Mouse (Mus musculus) brain, embryonic 18.5 days (tissue): ENCODE measurements at regions not wholly inside any gene's neighbourhood (a gene's known extent, or its start where the extent isn't known, plus 50 kb on each side); places are given as distances from the start of the nearest gene placed in this dataset.
"Not testable (repeated sequence)": the region's sequence is repeated elsewhere in the genome, so short reads cannot be mapped to it uniquely, and the experiment has no call there.

ENCODE experiments used
- DNase-seq: peaks from one replicate; pipeline ENCODE4 v3.0.0-alpha.2; 2012; ENCODE audit warnings: low read depth, low spot score

- DNase-seq, result no peak
These were observed 207.5 kb upstream of the 4931417E11Rik start for GRCm38 (mm10) chr6:73676979-73677378.

GRCm38 (mm10) chr6:73669401-73669800, 199.9 kb upstream of the 4931417E11Rik start:
- no peak for DNase-seq

- no peak for DNase-seq
These were observed 189.5 kb upstream of the 4931417E11Rik start for GRCm38 (mm10) chr6:73658988-73659387.

DNA sequence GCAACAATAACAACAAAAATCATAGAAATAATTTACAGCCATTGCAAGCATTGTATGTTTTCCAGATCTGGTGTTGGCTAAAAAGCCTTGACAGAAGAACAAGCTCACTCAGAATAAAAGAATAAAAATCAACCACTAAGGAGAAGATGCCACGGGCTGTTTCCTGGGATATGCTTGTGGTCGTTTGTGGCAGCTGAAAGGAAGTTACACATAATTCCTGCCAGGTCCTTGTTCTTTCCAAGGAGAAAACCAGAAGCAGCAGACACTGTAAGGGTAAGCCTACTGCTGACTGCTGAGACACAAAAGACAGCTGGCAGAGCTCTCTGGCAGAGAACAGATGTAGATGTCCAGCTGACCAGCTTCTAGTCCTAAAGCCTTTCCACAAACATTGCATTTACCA, 175.9 kb upstream of the 4931417E11Rik start:
- DNase-seq, result no peak

- DNase-seq, result peak; percentile 70
These were observed 175.4 kb upstream of the 4931417E11Rik start for GRCm38 (mm10) chr6:73644778-73645267.

GRCm38 (mm10) chr6:73628600-73628999, 159.1 kb upstream of the 4931417E11Rik start:
- DNase-seq, result no peak

DNA sequence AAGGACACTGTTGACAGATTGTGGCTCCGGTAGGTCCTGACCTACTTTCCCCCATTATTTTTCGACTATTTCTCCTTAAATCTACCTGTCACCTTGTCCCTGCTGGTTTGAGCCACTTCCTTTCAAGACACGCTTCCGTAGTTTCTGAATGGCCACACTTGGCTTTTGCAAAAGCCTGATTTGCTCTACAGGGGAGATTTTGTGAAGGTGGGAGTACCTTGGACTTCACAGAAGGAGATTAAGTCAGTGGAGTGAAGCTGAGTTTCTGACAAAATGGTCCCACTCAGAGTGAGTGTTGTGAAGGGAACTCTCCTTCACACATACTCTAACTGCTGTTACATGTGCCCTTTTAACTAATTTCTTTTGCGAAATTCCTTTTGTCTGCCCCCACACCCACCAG, 157.0 kb upstream of the 4931417E11Rik start:
- DNase-seq, result no peak

DNA sequence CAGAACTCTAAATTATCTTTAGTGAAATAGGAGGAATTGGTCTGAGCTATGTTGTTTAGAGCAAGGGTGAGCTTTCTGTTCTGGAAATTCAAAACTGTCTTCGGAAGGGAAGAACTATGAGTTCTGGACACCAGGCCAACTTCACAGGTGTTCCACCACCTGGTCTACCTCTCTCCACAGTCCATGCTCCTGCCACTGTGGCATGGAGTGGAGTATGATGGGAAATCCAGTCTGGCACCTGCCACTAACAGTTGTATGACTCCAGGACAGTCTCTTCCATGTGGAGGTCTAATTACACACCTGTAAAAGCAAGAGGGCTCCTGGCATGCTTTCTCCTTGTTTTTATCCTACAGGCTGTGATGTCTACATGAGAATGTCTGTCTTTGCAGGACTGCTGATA, 154.7 kb upstream of the 4931417E11Rik start:
- DNase-seq, result no peak

- DNase-seq, result no peak
These were observed 152.5 kb upstream of the 4931417E11Rik start for GRCm38 (mm10) chr6:73621839-73622426.

DNA sequence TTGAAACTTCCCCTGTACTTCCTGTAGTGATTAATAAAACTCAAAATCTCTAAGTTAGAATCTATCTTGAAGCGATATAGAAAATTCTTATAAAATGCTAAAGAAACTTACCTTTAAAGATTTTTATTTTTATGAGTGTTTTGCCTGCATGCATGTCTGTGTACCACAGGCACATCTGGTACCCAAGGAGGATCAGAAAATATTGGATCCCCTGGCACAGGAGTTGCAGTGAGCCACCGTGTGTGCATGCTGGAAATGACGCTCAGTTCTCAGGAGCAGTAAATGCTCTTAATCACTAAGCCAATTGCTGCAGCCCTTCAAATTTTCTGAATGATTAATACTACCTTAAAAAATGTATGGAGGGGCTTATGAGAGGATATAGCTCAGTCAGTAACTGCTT, 142.8 kb upstream of the 4931417E11Rik start:
- DNase-seq, result no peak

DNA sequence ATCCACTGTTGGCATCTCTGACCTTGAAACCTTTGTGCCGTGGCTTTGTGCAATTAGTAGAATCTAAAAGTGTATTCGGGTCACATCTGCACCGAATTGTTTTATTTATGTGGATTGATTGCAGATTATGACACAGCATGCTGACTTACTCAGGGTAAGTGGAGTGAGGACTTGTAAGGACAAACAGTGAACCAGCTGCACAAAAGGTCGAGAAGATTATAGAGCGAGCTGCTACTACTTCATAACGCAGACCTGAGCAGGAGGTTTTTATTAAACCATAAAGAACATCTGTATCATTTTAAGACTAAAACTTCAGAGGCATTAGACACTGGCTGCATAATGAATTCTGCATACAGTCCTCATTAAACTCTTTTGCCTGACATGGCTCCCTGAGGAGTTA, 142.4 kb upstream of the 4931417E11Rik start:
- DNase-seq, result no peak

- DNase-seq, result no peak
These were observed 140.7 kb upstream of the 4931417E11Rik start for GRCm38 (mm10) chr6:73610048-73610624.

DNA sequence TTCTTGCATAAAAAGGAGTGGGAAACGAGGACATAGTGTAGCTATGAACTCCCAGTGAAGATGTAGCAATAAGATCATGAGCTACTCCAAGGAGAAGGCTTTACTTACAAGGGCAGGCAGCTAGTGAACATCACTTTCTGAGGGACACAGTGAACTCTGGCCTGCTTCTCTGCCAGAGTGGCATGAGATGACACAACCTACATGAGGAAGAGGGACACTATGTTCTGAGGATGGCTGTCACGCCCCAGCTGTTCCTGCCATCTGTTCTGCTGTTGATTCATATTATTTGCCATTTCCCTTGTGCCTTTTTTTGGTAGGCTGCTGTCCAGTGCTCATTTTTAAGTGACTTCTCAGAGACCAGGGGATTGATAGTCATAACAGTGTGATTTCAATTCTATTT, 118.2 kb upstream of the 4931417E11Rik start:
- DNase-seq, result no peak

DNA sequence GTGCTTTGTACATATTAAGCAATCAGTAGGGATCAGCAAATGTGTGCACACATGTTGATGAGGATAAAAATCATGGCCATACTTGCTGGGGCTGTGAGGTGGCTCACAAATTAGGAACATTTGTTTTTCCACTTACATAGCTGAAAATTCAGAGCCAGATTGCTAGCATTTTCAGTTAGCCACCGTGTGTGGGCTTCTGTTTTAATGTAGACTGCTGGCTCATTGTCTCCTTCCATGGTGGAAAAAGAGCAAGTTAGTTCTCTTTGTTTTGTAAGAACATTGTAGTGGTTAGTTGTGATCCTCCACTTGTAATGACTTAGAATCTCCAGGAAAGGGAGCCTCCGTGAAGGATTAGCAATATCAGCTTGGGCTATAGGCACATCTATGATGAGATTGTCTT, 107.2 kb upstream of the 4931417E11Rik start:
- no peak for DNase-seq

GRCm38 (mm10) chr6:73560000-73560399, 90.5 kb upstream of the 4931417E11Rik start:
- DNase-seq, result no peak

GRCm38 (mm10) chr6:73530559-73530958, 61.1 kb upstream of the 4931417E11Rik start:
- no peak for DNase-seq

DNA sequence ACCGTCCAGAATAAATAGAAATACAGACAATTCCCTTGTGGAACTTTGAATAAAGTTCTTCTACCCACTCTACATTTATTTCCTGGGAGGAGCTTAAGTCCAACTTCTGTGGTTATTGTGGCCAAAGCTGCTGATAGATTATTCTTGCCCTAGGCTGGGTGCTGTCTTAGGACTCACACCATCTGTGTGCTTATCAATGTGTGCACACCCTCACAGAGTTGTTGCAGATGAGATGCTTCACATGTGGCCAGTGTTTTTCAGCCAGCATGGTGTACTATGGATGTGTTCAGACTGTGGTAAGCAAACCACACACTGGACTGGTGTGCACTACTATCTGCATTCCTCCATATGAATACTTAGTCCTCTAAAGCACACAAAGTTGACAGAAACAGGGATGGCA, 60.6 kb upstream of the 4931417E11Rik start:
- DNase-seq, result no peak

DNA sequence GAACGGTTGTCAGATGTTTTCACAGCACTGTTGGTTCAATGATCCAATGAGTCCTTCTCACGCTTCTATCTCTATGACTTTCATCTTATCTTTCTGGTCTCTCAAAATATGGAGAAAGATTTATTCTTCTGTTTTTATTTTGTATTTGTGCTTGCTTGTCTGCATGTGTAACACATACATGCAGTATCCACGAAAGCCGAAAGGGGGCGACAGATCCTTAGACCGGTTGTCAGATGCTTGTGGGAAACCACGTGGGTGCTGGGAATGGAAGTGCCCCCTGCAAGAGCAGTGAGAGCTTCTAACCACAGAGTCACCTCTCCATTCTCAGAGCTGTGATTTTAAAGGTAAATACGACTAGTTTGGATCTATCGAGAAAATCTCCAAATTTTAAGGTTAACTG, 54.2 kb upstream of the 4931417E11Rik start:
- DNase-seq, result no peak

GRCm38 (mm10) chr6:73519894-73520293, 50.4 kb upstream of the 4931417E11Rik start:
- DNase-seq, result not testable (repeated sequence)
